Mouse (Mus musculus) CH12.LX (cell line): Measurements from ENCODE around the gene Gipr. TPM values are rescaled to one million over a fixed set of nuclear protein-coding genes. Genes with fewer than 3 reads are reported as not detected.
A peak's percentile ranks its signal among the peaks of the same experiment; 100 is the strongest.

Experiments
- DNase-seq: peaks from one replicate; pipeline ENCODE4 v3.0.0-alpha.2; 2013; ENCODE audit errors: extremely low read depth
- H3K27ac ChIP-seq: 2 replicates; pipeline ENCODE4 v1.5.1; 2012; ENCODE audit warnings: low read depth, mild to moderate bottlenecking, control low read depth, moderate library complexity; ENCODE audit not compliant: insufficient read depth
- H3K27me3 ChIP-seq: replicated peaks from 2 replicates; pipeline ENCODE3; 2012; ENCODE audit warnings: inconsistent platforms
- H3K36me3 ChIP-seq, 2 experiments: replicated peaks in 1 of 2; 2 replicates each; pipeline versions ENCODE3 to v1.6.1; 2012; ENCODE audit warnings: inconsistent platforms in 1 of 2, low read length in 1 of 2, mild to moderate bottlenecking in 1 of 2, mixed read lengths in 1 of 2, moderate library complexity in 1 of 2; ENCODE audit not compliant: control insufficient read depth in 1 of 2, insufficient read depth in 1 of 2
- H3K4me1 ChIP-seq, 2 experiments: 2 replicates each; pipeline ENCODE4 v1.6.1; 2012; ENCODE audit warnings: inconsistent platforms in 1 of 2, moderate library complexity in 1 of 2; ENCODE audit not compliant: insufficient read depth in 2 of 2, control insufficient read depth in 1 of 2
- H3K4me2 ChIP-seq: 2 replicates; pipeline ENCODE4 v1.6.1; 2012; ENCODE audit warnings: low read depth, mild to moderate bottlenecking, control low read depth; ENCODE audit not compliant: poor library complexity, insufficient read depth, severe bottlenecking
- H3K4me3 ChIP-seq, 3 experiments: fragments of 150-350 bp in 1 of 3; sonication (generic) in 1 of 3; replicated peaks in 1 of 3; 2 replicates each; pipeline versions ENCODE3 to v1.5.1; 2011 to 2012; ENCODE audit warnings: low read depth in 2 of 3, low read length in 2 of 3, mild to moderate bottlenecking in 2 of 3, moderate library complexity in 2 of 3, control low read depth in 1 of 3, improper control_type of control experiment in 1 of 3, inconsistent platforms in 1 of 3, mixed read lengths in 1 of 3; ENCODE audit not compliant: poor library complexity in 1 of 3
- H3K79me2 ChIP-seq: replicated peaks from 2 replicates; pipeline ENCODE4 v1.6.1; 2012; ENCODE audit warnings: mild to moderate bottlenecking, moderate library complexity; ENCODE audit not compliant: control insufficient read depth, poor library complexity, insufficient read depth, severe bottlenecking; ENCODE audit errors: extremely low read depth
- H3K9ac ChIP-seq: 2 replicates; pipeline ENCODE4 v1.6.1; 2012; ENCODE audit warnings: low read depth, mild to moderate bottlenecking, control low read depth, moderate library complexity; ENCODE audit not compliant: insufficient read depth
- H3K9me3 ChIP-seq: replicated peaks from 2 replicates; pipeline ENCODE3; 2012; ENCODE audit warnings: low read length, inconsistent platforms, mixed read lengths
- BHLHE40 ChIP-seq: IDR thresholded peaks from 2 replicates; pipeline ENCODE4 v1.6.1; 2011; ENCODE audit warnings: mild to moderate bottlenecking, low read depth, low read length, improper control_type of control experiment
- CTCF ChIP-seq, 2 experiments: IDR thresholded peaks in 1 of 2; conservative IDR thresholded peaks in 1 of 2; 2 replicates each; pipeline ENCODE4 v1.5.1; 2011 to 2012; ENCODE audit warnings: low read depth in 2 of 2, low read length in 2 of 2, improper control_type of control experiment in 1 of 2, inconsistent platforms in 1 of 2, mild to moderate bottlenecking in 1 of 2, moderate library complexity in 1 of 2
- E2F4 ChIP-seq: IDR thresholded peaks from 2 replicates; pipeline ENCODE4 v1.6.1; 2011; ENCODE audit warnings: low read depth, low read length, improper control_type of control experiment; ENCODE audit not compliant: insufficient replicate concordance
- EP300 ChIP-seq: IDR thresholded peaks from 2 replicates; pipeline ENCODE4 v1.6.1; 2011; ENCODE audit warnings: low read length, improper control_type of control experiment
- IRF4 ChIP-seq: IDR thresholded peaks from 2 replicates; pipeline ENCODE4 v1.6.1; 2014; ENCODE audit warnings: low read depth, mild to moderate bottlenecking, inconsistent platforms, low read length, improper control_type of control experiment
- KAT2A ChIP-seq: IDR thresholded peaks from 2 replicates; pipeline ENCODE4 v1.6.1; 2012; ENCODE audit warnings: low read length, improper control_type of control experiment, inconsistent platforms; ENCODE audit not compliant: insufficient replicate concordance
- MEF2A ChIP-seq: IDR thresholded peaks from 2 replicates; pipeline ENCODE4 v1.6.1; 2014; ENCODE audit warnings: low read depth, mild to moderate bottlenecking, inconsistent platforms, low read length, improper control_type of control experiment, borderline replicate concordance
- PAX5 ChIP-seq: IDR thresholded peaks from 2 replicates; pipeline ENCODE4 v1.6.1; 2012; ENCODE audit warnings: low read length, inconsistent platforms, mixed read lengths
- RAD21 ChIP-seq: IDR thresholded peaks from 2 replicates; pipeline ENCODE4 v1.6.1; 2011; ENCODE audit warnings: low read depth, mild to moderate bottlenecking, low read length, improper control_type of control experiment, moderate library complexity
- RCOR1 ChIP-seq: conservative IDR thresholded peaks from 2 replicates; pipeline ENCODE4 v1.6.1; 2012; ENCODE audit warnings: low read depth, mild to moderate bottlenecking, inconsistent platforms, low read length, improper control_type of control experiment
- SMC3 ChIP-seq: IDR thresholded peaks from 2 replicates; pipeline ENCODE4 v1.6.1; 2011; ENCODE audit warnings: low read depth, low read length, improper control_type of control experiment
- TBP ChIP-seq: conservative IDR thresholded peaks from 2 replicates; pipeline ENCODE4 v1.6.1; 2011; ENCODE audit warnings: low read depth, low read length, improper control_type of control experiment
- TCF12 ChIP-seq: IDR thresholded peaks from 2 replicates; pipeline ENCODE4 v1.6.1; 2014; ENCODE audit warnings: low read depth, mild to moderate bottlenecking, inconsistent platforms, low read length, improper control_type of control experiment
- UBTF ChIP-seq: IDR thresholded peaks from 2 replicates; pipeline ENCODE4 v1.6.1; 2012; ENCODE audit warnings: low read depth, mild to moderate bottlenecking, inconsistent platforms, low read length, improper control_type of control experiment, moderate library complexity
- ZKSCAN1 ChIP-seq: IDR thresholded peaks from 2 replicates; pipeline ENCODE4 v1.6.1; 2012; ENCODE audit warnings: low read depth, inconsistent platforms, low read length, improper control_type of control experiment, borderline replicate concordance
- ZMIZ1 ChIP-seq: IDR thresholded peaks from 2 replicates; pipeline ENCODE4 v1.6.1; 2012; ENCODE audit warnings: low read depth, mild to moderate bottlenecking, inconsistent platforms, low read length, improper control_type of control experiment
- dilution Hi-C: fragments of 300-500 bp; cut with MboI; formaldehyde crosslinking; loops from 2 replicates; pipeline ENCODE4 v1.14.3; 2020; ENCODE audit warnings: low sequenced_read_pairs; ENCODE audit not compliant: extremely low pct_unique_long_range_greater_than_20kb, extremely low pct_ligation_motif_present
- in situ Hi-C: fragments of 300-500 bp; cut with MboI; formaldehyde crosslinking; loops from 3 replicates; pipeline ENCODE4 v1.14.3; 2019; ENCODE audit warnings: low sequenced_read_pairs, low pct_ligation_motif_present, low pct_unique_long_range_greater_than_20kb, mixed read lengths
- polyA plus RNA-seq: library from polyadenylated mRNA; unstranded; fragments of >175 nt; gene quantifications from 2 replicates; pipeline ENCODE4 v1.2.1, GENCODE M21; 2012; ENCODE audit warnings: low read depth; ENCODE audit not compliant: insufficient read length
- total RNA-seq, 2 experiments: library from RNA; depleted of rRNA; stranded (reverse); fragments of 300-350 nt in 1 of 2; fragments of >200 nt in 1 of 2; gene quantifications; 2 replicates each; pipeline ENCODE4 v1.2.3; 2012 to 2014

Gene Gipr
- total and polyA plus RNA-seq, 3 experiments = 0.04 to 0.11 TPM; not detected in 1

DNA sequence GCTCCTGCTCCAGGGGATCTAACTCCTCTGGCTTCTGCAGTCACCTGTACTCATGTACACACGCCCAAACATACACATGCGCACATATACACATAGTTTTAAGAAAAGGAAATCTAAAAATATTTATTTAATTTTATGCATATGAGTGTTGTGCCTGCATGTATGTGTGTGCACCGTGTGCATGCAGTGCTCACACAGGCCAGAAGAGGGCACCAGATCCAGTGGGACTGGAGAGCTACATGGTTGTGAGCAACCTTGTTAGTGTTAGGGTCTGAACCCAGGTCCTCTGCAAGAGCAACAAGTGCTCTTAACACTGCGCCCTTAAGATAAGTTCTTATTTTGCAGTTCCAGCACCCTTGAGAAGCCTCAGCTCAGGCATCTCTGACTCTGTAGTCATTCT, 28.7 kb upstream of the Gipr start:
- TF ChIP-seq CTCF (conservative IDR thresholded peaks at IDR 0.05 in 1 of 2, IDR thresholded peaks at IDR 0.05 in 1 of 2; ENCODE audit: low read depth in 2 of 2, low read length in 2 of 2) (peak; percentile 30 to 43; a peak in 3 of 4 replicates), RAD21 (no peak)
- peaks cover 15% of the 10 kb centered on the region for H3K9me3 ChIP-seq
- no peak overlapping the region for H3K4me3 ChIP-seq
- no peak overlapping the region for H3K27ac ChIP-seq
- no peaks in the 10 kb centered on the region for H3K4me1 ChIP-seq
- no peak overlapping the region for H3K4me2 ChIP-seq
- DNase-seq = no peak
- no peaks in the 10 kb centered on the region for H3K79me2 ChIP-seq
- no peak overlapping the region for H3K9ac ChIP-seq
- peaks cover 70 to 92% of the 10 kb centered on the region in 2 experiments for H3K36me3 ChIP-seq
- H3K27me3 ChIP-seq = no peaks in the 10 kb centered on the region
- dilution Hi-C loops = no loop called here
- in situ Hi-C loops = loop anchor here (5.0 kb wide), 1 partner anchor 38 kb away; no protein-coding TSS in a partner anchor

DNA sequence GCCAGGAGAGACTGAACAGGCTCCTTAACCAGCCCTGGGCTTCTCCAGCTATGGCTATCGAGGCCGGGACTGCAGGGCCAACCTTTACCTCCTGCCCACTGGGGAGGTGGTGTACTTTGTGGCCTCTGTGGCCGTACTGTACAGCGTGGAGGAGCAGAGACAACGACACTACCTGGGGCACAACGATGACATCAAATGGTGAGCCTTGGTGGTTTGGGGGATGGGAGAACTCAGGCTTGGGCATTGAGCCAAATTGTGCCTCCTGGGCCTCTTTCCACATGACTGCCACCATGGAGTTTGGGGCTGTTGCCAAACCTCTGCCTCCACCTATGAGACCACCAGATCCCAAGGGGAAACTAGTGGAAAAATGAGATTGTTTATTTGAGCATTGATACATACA, 18.8 kb upstream of the Gipr start:
- H3K36me3 ChIP-seq = peaks cover 35 to 64% of the 10 kb centered on the region in 2 experiments
- peaks cover 12 to 31% of the 10 kb centered on the region in 2 experiments for H3K4me1 ChIP-seq
- no peak overlapping the region for H3K4me2 ChIP-seq
- no peaks in the 10 kb centered on the region for H3K79me2 ChIP-seq
- H3K9me3 ChIP-seq = no peaks in the 10 kb centered on the region
- TF ChIP-seq ZKSCAN1 (no peak), RCOR1 (no peak), BHLHE40 (no peak), TCF12 (no peak), MEF2A (no peak), PAX5 (no peak), E2F4 (no peak), SMC3 (no peak), UBTF (no peak), IRF4 (no peak), KAT2A (no peak), ZMIZ1 (no peak), TBP (no peak), EP300 (no peak)
- H3K9ac ChIP-seq = no peak overlapping the region
- in situ Hi-C loops = loop anchor here (5.0 kb wide), 1 partner anchor 98 kb away; the partner anchor contains the start of genes Ppm1n and Rtn2
- no peak overlapping the region for H3K4me3 ChIP-seq
- DNase-seq = no peak
- no peak overlapping the region for H3K27ac ChIP-seq
- dilution Hi-C loops = no loop called here
- H3K27me3 ChIP-seq = no peaks in the 10 kb centered on the region
